Mouse (Mus musculus) brain, adult 10 weeks (tissue): ENCODE results near the gene Nln. TPM values are rescaled to one million over a fixed set of nuclear protein-coding genes. Genes with fewer than 3 reads are reported as not detected.

Experiments
- polyA plus RNA-seq: library from polyadenylated mRNA; stranded (reverse); fragments of 350-450 nt; fragmentation: Illumina TruSeq; extraction: RNeasy Lipid Tissue Mini Kit (QIAGEN cat#74804); gene quantifications from one replicate; pipeline ENCODE4 v1.2.3, GENCODE M21; 2015; ENCODE audit warnings: low read depth, low replicate concordance

Nln gene
- 17.1 TPM for polyA plus RNA-seq

DNA sequence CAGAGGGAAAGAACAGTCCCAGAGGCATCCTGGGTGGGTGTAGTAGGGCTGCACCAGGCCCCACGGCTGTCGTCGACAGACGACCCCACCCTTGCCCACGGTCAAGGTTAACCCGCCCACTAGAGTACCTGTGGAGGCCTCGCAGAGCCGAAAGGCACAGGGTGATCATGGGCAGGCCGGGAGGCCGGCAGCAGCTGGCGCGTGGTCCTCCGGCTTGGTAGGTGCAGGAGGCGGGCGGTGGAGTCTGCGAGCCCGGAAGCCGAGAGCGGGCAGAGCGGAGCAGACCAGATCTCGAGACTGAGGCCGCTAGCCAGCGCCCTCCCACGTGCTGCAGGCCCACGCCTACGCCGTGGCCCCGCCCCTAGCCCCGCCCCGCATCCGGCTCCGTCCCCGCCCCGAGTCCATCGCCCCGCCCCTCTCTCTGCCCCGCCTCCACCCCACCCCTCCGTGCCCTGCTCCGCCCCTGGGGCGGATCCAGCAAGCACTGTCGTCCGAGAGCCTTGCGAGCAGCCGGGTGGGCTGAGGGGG lies at the start of gene Nln, which contains the start of gene Sgtb:
Nln (minus strand) TSS at position 327 of the 528 bp plus-strand sequence.
Sgtb (plus strand) TSS at position 454 of the 528 bp plus-strand sequence.

Other genes with a start within 250 kb of the Nln start
- gene Erbin, start 189.1 kb downstream of the Nln start, polyA plus RNA-seq: 44.7 TPM
- gene Sgtb, start 127 bp upstream of the Nln start, polyA plus RNA-seq: 131 TPM
- gene Trappc13, start 68.9 kb upstream of the Nln start, polyA plus RNA-seq: 51.6 TPM
- 72.8 TPM for gene Trim23, start 69.2 kb upstream of the Nln start, polyA plus RNA-seq
- gene Cenpk, start 119.0 kb upstream of the Nln start, polyA plus RNA-seq: 1.4 TPM
- 8.0 TPM for gene Ppwd1, start 119.2 kb upstream of the Nln start, polyA plus RNA-seq
- gene Adamts6, start 178.2 kb upstream of the Nln start, polyA plus RNA-seq: 2.7 TPM